Mouse (Mus musculus) hindlimb bud, embryonic 11.5 days (tissue): ENCODE measurements around the gene Tmem200a.
"Not testable (repeated sequence)": the region's sequence is repeated elsewhere in the genome, so short reads cannot be mapped to it uniquely, and the experiment has no call there.

ENCODE experiments used
- DNase-seq: peaks from one replicate; pipeline ENCODE4 v3.0.0-alpha.2; 2012; ENCODE audit warnings: low read depth, low spot score; ENCODE audit errors: extremely low spot score

Tmem200a gene

DNA sequence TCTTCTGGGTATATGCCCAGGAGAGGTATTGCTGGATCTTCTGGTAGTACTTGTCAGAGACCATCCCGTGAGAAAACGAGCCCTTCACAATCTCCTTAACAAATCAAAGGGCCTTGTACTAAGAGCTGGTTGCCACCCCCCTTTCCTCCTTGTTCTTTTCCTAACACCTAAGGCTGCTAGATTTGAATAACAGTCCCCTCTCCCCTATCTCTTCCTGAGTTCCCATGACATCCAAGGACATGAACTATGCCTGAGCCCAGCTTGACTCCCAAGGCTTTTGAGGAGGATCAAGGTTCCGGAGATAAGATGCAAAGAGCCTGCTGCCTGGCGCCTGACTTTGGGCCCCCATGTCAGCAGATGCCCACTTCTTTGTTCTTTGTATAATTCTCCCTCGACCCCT is 184.7 kb downstream of the Tmem200a start:
- DNase-seq, result not testable (repeated sequence)

DNA sequence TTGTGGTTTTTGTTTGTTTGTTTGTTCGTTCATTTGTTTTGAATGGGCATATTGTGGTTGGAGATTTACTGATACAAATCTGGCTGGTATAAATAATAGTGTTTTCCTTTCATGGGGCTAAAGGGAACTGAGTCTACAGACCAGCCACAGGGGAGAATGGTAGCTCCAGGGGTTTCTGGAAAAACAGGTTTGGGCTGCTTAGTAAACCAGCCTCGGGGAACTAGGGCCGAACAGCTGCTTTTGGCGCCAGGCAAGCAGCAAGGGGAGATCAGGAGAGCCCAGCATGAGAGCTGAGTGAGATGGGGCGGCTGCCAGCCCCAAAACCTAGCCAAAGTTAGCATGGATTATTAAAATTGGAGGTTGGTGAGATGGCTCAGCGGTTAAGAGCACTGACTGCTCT is 191.6 kb downstream of the Tmem200a start:
- no peak for DNase-seq

DNA sequence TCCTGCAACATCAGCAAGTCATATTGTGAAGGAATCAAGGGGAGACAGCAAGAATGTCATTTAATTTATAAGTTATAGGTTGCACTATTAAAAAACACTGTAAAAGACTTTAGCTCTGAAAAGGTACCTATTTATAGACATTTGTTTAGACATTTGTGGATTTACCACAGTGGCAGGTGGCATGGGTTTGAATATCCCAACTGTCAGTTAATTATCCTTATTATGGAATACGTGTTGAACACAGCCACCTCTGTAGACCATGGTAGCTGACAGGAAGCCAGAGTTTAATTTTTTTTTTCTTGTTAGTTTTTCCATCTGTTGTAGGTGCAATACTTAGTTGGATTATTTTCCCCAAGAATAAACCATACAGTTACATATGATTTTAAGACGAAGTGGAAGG is 194.3 kb downstream of the Tmem200a start:
- DNase-seq, result no peak

DNA sequence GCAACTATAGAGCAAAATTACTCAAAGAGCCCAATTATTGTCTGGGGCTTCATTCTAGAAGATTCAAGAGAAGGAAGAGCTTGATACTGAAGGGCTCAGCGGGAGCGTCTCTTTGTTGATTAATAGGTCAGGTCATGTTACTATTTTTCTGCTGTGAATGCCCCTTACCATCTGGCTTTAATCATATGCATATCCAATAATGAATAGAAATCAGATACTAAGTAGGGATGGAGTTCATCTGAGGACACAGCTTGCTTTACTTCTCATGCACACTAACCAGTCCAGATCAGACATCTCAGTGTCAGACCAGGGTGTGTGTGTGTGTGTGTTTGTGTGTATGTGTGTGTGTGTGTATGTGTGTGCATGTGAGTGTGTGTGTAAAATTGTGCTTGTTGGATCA is 201.1 kb downstream of the Tmem200a start:
- no peak for DNase-seq

DNA sequence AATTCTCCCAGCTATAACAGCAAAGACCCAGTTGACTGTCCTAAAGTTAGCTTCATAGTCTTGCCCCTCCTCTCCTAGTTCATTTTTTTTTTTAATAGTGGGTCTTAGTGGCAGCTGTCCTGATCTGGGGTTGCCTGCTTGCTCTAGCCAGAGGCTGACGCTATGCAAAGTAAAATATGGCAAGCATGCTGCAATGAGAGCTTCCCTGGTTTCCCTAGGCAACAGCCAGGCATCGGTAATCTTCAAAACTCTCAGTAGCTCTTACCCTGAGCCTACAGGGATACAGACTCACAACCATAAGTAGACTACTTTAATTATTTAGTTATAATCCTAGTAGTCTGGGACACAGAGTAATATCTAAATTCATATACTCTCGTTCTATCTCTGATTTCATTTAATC is 202.0 kb downstream of the Tmem200a start:
- no peak for DNase-seq

DNA sequence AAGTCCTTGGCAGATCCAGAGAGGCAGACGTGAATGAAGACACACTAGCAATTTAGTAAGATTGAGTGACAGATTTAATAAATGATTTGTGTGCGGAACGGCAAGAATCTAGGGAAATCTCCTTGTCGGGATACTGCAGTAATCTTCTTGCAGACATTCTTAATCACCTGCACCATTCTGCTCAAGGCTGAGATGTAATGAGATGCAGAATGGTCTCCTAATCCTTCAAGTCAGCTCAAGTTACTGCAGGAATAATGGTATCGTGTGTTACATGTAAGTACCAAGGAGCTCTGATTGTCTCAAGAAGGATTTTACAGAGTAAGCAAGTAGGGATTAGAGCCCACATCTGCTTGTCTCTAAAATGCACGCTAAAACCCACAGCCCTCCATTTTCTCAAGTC is 210.1 kb downstream of the Tmem200a start:
- DNase-seq, result no peak
